Mouse (Mus musculus): Measurements from ENCODE around the gene Atp23.
A peak's percentile ranks its signal among the peaks of the same experiment; 100 is the strongest.

The Atp23 gene

GRCm38 (mm10) chr10:126900821-126901487 is at the start of gene Atp23:
Gene Atp23 (minus strand): TSS chr10:126901355.
- peak; percentile 85 to 90 for DNase-seq (ENCODE audit: low spot score in 2 of 2)

- no peak for DNase-seq (ENCODE audit: low spot score in 2 of 2)
Observed at GRCm38 (mm10) chr10:126950572-126950971, 49.4 kb upstream of the Atp23 start.

GRCm38 (mm10) chr10:126949824-126950223 is 48.7 kb upstream of the Atp23 start:
- no peak for DNase-seq (ENCODE audit: low spot score in 2 of 2)

- no peak for DNase-seq (ENCODE audit: low spot score in 2 of 2)
Observed at GRCm38 (mm10) chr10:126945531-126945930, 44.4 kb upstream of the Atp23 start.

GRCm38 (mm10) chr10:126940949-126941348 is 39.8 kb upstream of the Atp23 start:
- DNase-seq (ENCODE audit: low spot score in 2 of 2): peak in 1 of 2 experiments; percentile 39

GRCm38 (mm10) chr10:126935556-126936381 is 34.6 kb upstream of the Atp23 start:
- DNase-seq (ENCODE audit: low spot score in 2 of 2): no peak

- no peak for DNase-seq (ENCODE audit: low spot score in 2 of 2)
Observed at GRCm38 (mm10) chr10:126935121-126935520, 34.0 kb upstream of the Atp23 start.

- no peak for DNase-seq (ENCODE audit: low spot score in 2 of 2)
Observed at GRCm38 (mm10) chr10:126934561-126934960, 33.4 kb upstream of the Atp23 start.

- no peak for DNase-seq (ENCODE audit: low spot score in 2 of 2)
Observed at GRCm38 (mm10) chr10:126931760-126932139, 30.6 kb upstream of the Atp23 start.

- DNase-seq (ENCODE audit: low spot score in 2 of 2): peak in 1 of 2 experiments; percentile 59
Observed at GRCm38 (mm10) chr10:126931123-126931759, 30.1 kb upstream of the Atp23 start.

GRCm38 (mm10) chr10:126930270-126931121 is 29.3 kb upstream of the Atp23 start:
- DNase-seq (ENCODE audit: low spot score in 2 of 2): no peak

GRCm38 (mm10) chr10:126929543-126929942 is 28.4 kb upstream of the Atp23 start:
- no peak for DNase-seq (ENCODE audit: low spot score in 2 of 2)

- peak; percentile 80 to 83 for DNase-seq (ENCODE audit: low spot score in 2 of 2)
Observed at GRCm38 (mm10) chr10:126928819-126929206, 27.7 kb upstream of the Atp23 start.

- peak; percentile 89 to 90 for DNase-seq (ENCODE audit: low spot score in 2 of 2)
Observed at GRCm38 (mm10) chr10:126928011-126928818, 27.1 kb upstream of the Atp23 start.

GRCm38 (mm10) chr10:126927101-126927961 is 26.2 kb upstream of the Atp23 start:
- DNase-seq (ENCODE audit: low spot score in 2 of 2): no peak

- DNase-seq (ENCODE audit: low spot score in 2 of 2): no peak
Observed at GRCm38 (mm10) chr10:126925391-126925790, 24.2 kb upstream of the Atp23 start.

- no peak for DNase-seq (ENCODE audit: low spot score in 2 of 2)
Observed at GRCm38 (mm10) chr10:126924087-126924486, 22.9 kb upstream of the Atp23 start.

GRCm38 (mm10) chr10:126920220-126920619 is 19.1 kb upstream of the Atp23 start:
- DNase-seq (ENCODE audit: low spot score in 2 of 2): no peak

- peak; percentile 82 to 90 for DNase-seq (ENCODE audit: low spot score in 2 of 2)
Observed at GRCm38 (mm10) chr10:126919067-126919466, 17.9 kb upstream of the Atp23 start.

- DNase-seq (ENCODE audit: low spot score in 2 of 2): no peak
Observed at GRCm38 (mm10) chr10:126914288-126914687, 13.1 kb upstream of the Atp23 start.
